Mouse (Mus musculus): ENCODE measurements around the gene Cops2. TPM values are rescaled to one million over a fixed set of nuclear protein-coding genes. Genes with fewer than 3 reads are reported as not detected.

The Cops2 gene
- polyA plus RNA-seq, 1 experiment from 2014 or later: 120 TPM

DNA sequence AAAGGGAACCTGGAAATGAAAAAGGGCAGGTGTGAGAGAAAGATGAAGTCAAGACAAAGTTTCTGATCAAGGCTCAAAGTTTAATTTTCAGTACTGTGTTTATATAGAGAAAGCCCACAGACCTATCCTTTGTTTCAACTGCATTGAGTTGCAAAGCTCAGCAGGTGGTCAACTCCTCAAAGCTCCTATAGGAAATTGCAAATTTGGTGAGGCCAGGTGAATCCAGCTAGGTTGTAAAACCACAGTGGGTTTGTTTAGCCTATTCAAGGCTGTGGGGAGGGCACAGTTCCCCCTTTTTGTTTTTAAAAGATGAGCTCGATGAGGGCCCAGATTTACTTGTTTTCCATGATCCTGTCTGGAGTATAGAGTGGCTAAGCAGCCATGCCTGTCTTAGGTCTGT is 53.1 kb downstream of the Cops2 start:
- H3K36me3 ChIP-seq (ENCODE audit: control insufficient read depth, insufficient read depth, low read length): no peaks in the 10 kb centered on the region
- H3K27ac ChIP-seq (ENCODE audit: low read depth, low read length): no peak overlapping the region
- ATAC-seq (ENCODE audit: low FRiP score): no peak
- no peak for DNase-seq (ENCODE audit: low spot score, missing footprints)
- no peaks in the 10 kb centered on the region for H3K27me3 ChIP-seq (ENCODE audit: control insufficient read depth, insufficient read depth, low read length)
- H3K9ac ChIP-seq (ENCODE audit: low read length): no peak overlapping the region
- no peak overlapping the region for H3K4me3 ChIP-seq (ENCODE audit: low read depth, low read length)
- H3K4me1 ChIP-seq (ENCODE audit: control insufficient read depth, insufficient read depth, low read length): no peaks in the 10 kb centered on the region
- H3K4me2 ChIP-seq: no peak overlapping the region
- 32% methylated on average over 1 of the region's 1 CpGs for WGBS
- H3K9me3 ChIP-seq (ENCODE audit: control insufficient read depth, low read length): no peaks in the 10 kb centered on the region

DNA sequence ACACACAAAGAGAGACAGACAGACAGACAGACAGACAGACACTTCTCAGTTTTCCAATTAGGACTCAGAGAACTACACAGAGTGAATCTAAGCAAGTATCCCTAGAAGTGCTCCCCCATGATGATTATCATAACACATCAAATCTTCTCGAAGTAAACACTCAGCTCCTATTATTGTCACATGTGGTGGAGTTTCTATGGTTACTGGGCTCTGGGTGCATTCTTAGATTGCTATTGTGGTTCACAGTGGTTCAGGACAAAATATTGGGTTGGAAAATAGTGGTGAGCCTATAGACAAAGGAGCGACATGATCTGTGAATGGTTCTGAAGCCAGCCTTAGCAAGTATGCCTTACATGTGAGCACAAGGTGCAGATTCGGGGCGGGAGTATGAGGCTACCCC is 57.0 kb downstream of the Cops2 start:
- Histone ChIP-seq H3K9ac (ENCODE audit: low read length) (no peak overlapping the region), H3K27ac (ENCODE audit: low read depth, low read length) (no peak overlapping the region), H3K4me3 (ENCODE audit: low read depth, low read length) (no peak overlapping the region), H3K27me3 (ENCODE audit: control insufficient read depth, insufficient read depth, low read length) (no peaks in the 10 kb centered on the region), H3K4me1 (ENCODE audit: control insufficient read depth, insufficient read depth, low read length) (no peaks in the 10 kb centered on the region), H3K4me2 (no peak overlapping the region), H3K36me3 (ENCODE audit: control insufficient read depth, insufficient read depth, low read length) (no peaks in the 10 kb centered on the region), H3K9me3 (ENCODE audit: control insufficient read depth, low read length) (no peaks in the 10 kb centered on the region)
- ATAC-seq (ENCODE audit: low FRiP score) (no peak), DNase-seq (ENCODE audit: low spot score, missing footprints) (no peak)
- 79% methylated on average over 4 of the region's 4 CpGs for WGBS

DNA sequence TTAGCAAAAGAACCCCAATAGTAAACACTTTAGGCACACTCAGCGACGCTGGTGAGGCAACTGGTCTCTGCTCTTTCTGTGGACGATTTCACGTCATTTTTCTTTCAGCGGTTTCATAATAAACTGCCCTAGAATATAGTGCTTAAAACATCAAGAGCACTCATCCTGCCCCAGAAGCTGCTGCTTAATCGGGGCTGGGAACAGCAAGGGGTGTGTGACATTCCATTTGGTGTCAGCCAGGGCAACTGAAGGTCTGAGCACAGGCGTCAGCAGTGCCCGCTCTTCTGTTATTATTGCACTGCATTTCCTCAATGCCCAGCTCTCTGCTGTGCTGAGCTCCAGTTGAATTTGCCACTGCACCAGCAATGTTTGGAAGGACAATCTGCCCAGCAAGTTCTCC is 57.9 kb downstream of the Cops2 start:
- WGBS: 76% methylated on average over 8 of the region's 8 CpGs
- DNase-seq (ENCODE audit: low spot score, missing footprints): no peak
- no peak overlapping the region for H3K27ac ChIP-seq (ENCODE audit: low read depth, low read length)

DNA sequence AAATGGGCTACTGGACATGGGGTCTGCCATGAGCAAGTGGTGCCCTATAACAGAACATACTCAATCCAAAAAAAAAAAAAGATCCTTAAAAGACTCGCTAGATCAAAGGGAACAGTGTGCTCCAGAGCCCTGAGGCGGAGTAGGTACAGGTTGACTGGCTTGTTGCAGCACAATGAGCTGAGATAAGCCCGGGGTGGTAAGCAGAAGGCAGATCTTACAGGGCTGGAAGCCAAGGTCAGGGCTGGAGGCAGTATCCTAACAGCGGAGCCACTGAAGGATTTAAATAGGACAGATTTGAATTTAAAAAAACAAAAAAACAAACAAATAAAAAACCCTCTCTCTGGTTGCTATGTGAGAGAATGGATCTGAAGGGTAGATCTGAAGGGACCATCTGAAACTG is 58.5 kb downstream of the Cops2 start:
- Histone ChIP-seq H3K9ac (ENCODE audit: low read length) (no peak overlapping the region), H3K4me3 (ENCODE audit: low read depth, low read length) (no peak overlapping the region), H3K4me1 (ENCODE audit: control insufficient read depth, insufficient read depth, low read length) (no peaks in the 10 kb centered on the region), H3K36me3 (ENCODE audit: control insufficient read depth, insufficient read depth, low read length) (no peaks in the 10 kb centered on the region), H3K9me3 (ENCODE audit: control insufficient read depth, low read length) (no peaks in the 10 kb centered on the region), H3K27ac (ENCODE audit: low read depth, low read length) (no peak overlapping the region), H3K4me2 (no peak overlapping the region), H3K27me3 (ENCODE audit: control insufficient read depth, insufficient read depth, low read length) (no peaks in the 10 kb centered on the region)
- ATAC-seq (ENCODE audit: low FRiP score) (no peak), DNase-seq (ENCODE audit: low spot score, missing footprints) (no peak)
- 82% methylated on average over 4 of the region's 4 CpGs for WGBS

More for the DNA sequence above, 57.9 kb downstream of the Cops2 start:
- H3K36me3 ChIP-seq (ENCODE audit: control insufficient read depth, insufficient read depth, low read length): no peaks in the 10 kb centered on the region
- no peaks in the 10 kb centered on the region for H3K27me3 ChIP-seq (ENCODE audit: control insufficient read depth, insufficient read depth, low read length)
- no peaks in the 10 kb centered on the region for H3K4me1 ChIP-seq (ENCODE audit: control insufficient read depth, insufficient read depth, low read length)
- no peak overlapping the region for H3K4me2 ChIP-seq
- no peaks in the 10 kb centered on the region for H3K9me3 ChIP-seq (ENCODE audit: control insufficient read depth, low read length)
- no peak overlapping the region for H3K9ac ChIP-seq (ENCODE audit: low read length)
- ATAC-seq (ENCODE audit: low FRiP score): no peak
- no peak overlapping the region for H3K4me3 ChIP-seq (ENCODE audit: low read depth, low read length)

DNA sequence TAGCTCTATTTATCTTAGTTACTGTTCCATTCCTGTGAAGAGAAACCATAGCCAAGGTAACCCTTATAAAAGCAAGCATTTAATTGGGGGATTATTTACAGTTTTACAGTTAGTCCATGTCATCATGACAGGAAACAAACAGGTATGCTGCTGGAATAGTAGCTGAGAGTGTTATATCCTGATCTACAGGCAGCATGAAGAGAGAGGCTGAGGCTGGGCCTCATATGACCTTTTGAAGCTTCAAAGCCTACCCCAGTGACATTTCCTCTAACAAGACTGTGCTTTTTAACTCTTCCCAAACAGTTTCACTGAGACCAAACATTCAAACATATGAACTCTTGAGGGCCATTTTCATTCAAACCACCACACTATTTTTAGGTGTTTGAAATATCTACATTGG is 61.1 kb downstream of the Cops2 start:
- H3K9me3 ChIP-seq (ENCODE audit: control insufficient read depth, low read length): no peaks in the 10 kb centered on the region
- no peak for DNase-seq (ENCODE audit: low spot score, missing footprints)
- no peak for ATAC-seq (ENCODE audit: low FRiP score)
- H3K4me3 ChIP-seq (ENCODE audit: low read depth, low read length): no peak overlapping the region
- H3K4me2 ChIP-seq: no peak overlapping the region
- no peaks in the 10 kb centered on the region for H3K36me3 ChIP-seq (ENCODE audit: control insufficient read depth, insufficient read depth, low read length)
- H3K27me3 ChIP-seq (ENCODE audit: control insufficient read depth, insufficient read depth, low read length): no peaks in the 10 kb centered on the region
- no peak overlapping the region for H3K27ac ChIP-seq (ENCODE audit: low read depth, low read length)
- H3K9ac ChIP-seq (ENCODE audit: low read length): no peak overlapping the region
- no peaks in the 10 kb centered on the region for H3K4me1 ChIP-seq (ENCODE audit: control insufficient read depth, insufficient read depth, low read length)

DNA sequence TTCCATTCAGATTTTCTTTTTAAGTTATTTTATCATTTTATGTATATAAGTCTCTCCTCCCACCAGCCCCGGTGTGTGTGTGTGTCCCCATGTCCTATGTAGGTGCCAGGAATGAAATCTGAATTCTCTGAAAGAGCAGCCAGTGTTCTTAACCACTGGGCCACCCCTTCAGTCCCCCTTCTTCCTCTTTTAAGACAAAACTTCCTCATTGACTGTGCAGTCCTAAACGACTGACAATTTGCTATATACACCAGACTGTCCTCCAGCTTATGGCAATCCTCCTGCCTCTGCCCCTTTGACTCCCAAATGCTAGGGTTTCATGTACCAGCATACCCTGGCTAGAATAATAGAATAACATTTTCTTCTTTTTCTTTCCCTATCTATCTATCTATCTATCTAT is 63.8 kb downstream of the Cops2 start:
- no peaks in the 10 kb centered on the region for H3K9me3 ChIP-seq (ENCODE audit: control insufficient read depth, low read length)
- no peak overlapping the region for H3K9ac ChIP-seq (ENCODE audit: low read length)
- H3K27ac ChIP-seq (ENCODE audit: low read depth, low read length): no peak overlapping the region
- H3K4me1 ChIP-seq (ENCODE audit: control insufficient read depth, insufficient read depth, low read length): no peaks in the 10 kb centered on the region
- no peaks in the 10 kb centered on the region for H3K36me3 ChIP-seq (ENCODE audit: control insufficient read depth, insufficient read depth, low read length)
- ATAC-seq (ENCODE audit: low FRiP score): no peak
- no peaks in the 10 kb centered on the region for H3K27me3 ChIP-seq (ENCODE audit: control insufficient read depth, insufficient read depth, low read length)
- H3K4me2 ChIP-seq: no peak overlapping the region
- DNase-seq (ENCODE audit: low spot score, missing footprints): no peak
- H3K4me3 ChIP-seq (ENCODE audit: low read depth, low read length): no peak overlapping the region
- WGBS: 88% methylated on average over 2 of the region's 2 CpGs

DNA sequence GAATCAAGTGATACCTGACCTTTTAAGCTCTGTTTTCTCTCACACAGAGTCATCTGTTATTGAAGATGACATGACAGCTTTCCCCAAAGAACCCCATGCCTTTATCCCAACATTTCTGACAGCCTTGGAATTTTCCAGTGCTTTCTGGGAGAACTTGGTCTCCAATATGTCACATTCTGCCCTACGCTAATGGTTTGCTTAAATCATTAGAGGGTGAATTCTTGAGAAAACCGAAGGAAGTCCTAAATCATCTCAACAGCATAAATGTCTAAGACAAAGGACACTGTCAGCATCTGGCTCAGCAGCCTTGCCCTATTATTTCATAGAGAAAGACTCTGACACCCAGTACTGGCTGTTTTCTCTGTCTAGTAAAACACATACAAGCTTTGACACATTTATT is 64.8 kb downstream of the Cops2 start:
- no peak overlapping the region for H3K4me3 ChIP-seq (ENCODE audit: low read depth, low read length)
- WGBS: 93% methylated on average over 2 of the region's 2 CpGs

DNA sequence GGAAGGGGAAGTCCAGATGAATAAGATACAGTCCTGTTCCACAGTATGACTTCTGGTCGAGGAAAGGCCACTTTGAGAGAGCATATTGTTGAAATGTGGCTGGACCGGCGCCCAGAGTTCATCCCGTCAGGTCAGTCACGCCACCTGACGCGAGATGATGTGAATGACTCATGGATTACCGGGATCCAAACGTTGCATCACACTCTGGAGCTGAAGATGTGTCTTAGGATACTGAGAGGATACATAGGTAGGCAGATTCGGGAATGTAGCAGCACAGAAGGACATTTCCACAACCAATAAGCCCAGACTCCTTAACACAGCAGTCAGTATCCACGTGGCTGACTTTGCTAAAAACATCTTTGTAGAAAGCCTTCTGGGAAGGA is 66.1 kb downstream of the Cops2 start:
- Histone ChIP-seq H3K27ac (ENCODE audit: low read depth, low read length) (no peak overlapping the region), H3K4me3 (ENCODE audit: low read depth, low read length) (no peak overlapping the region), H3K36me3 (ENCODE audit: control insufficient read depth, insufficient read depth, low read length) (no peaks in the 10 kb centered on the region), H3K9me3 (ENCODE audit: control insufficient read depth, low read length) (no peaks in the 10 kb centered on the region), H3K4me2 (no peak overlapping the region), H3K4me1 (ENCODE audit: control insufficient read depth, insufficient read depth, low read length) (no peaks in the 10 kb centered on the region), H3K27me3 (ENCODE audit: control insufficient read depth, insufficient read depth, low read length) (no peaks in the 10 kb centered on the region), H3K9ac (ENCODE audit: low read length) (no peak overlapping the region)
- WGBS: 90% methylated on average over 11 of the region's 11 CpGs
- ATAC-seq (ENCODE audit: low FRiP score) (no peak), DNase-seq (ENCODE audit: low spot score, missing footprints) (no peak)

More for the DNA sequence above, 64.8 kb downstream of the Cops2 start:
- Histone ChIP-seq H3K9ac (ENCODE audit: low read length) (no peak overlapping the region), H3K36me3 (ENCODE audit: control insufficient read depth, insufficient read depth, low read length) (no peaks in the 10 kb centered on the region), H3K27me3 (ENCODE audit: control insufficient read depth, insufficient read depth, low read length) (no peaks in the 10 kb centered on the region), H3K27ac (ENCODE audit: low read depth, low read length) (no peak overlapping the region), H3K9me3 (ENCODE audit: control insufficient read depth, low read length) (no peaks in the 10 kb centered on the region), H3K4me2 (no peak overlapping the region), H3K4me1 (ENCODE audit: control insufficient read depth, insufficient read depth, low read length) (no peaks in the 10 kb centered on the region)
- no peak for ATAC-seq (ENCODE audit: low FRiP score)
- DNase-seq (ENCODE audit: low spot score, missing footprints): no peak

DNA sequence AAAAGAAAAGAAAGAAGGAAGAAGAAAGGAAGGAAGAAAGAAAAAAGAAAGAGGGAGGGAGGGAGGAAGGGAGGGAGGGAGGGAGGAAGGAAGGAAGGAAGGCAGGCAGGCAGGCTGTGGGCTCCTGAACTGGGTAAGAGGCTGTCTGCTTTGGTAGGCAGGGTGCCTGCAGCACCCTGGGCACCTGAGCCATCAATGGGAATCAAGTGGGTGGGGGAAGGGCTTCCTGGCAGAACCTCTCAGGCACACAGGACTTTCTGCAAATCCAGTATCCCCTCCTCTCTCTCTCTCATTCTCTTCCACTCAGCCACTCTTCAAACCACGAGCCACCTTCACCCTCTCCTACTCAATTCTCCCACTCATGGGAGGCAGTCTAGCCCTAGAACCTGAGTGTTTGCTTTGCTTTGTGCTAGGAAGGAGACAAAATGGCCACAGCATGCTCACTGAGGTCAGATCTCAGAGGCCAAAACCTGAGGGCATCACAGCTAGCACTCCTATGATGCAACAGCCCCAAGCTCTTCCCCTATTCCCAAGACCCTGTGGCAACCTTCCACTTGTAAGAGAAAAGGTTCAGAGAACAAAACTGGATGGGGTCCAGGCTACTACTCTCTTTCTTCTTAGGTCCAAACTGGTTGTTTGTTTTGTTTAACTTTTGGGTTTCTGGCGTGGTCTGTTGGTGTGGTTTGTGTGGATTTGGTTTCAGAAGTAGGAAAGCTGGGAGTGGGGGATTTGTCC is 66.6 kb downstream of the Cops2 start:
- ATAC-seq (ENCODE audit: low FRiP score) (no peak), DNase-seq (ENCODE audit: low spot score, missing footprints) (no peak)
- WGBS: 73% methylated on average over 2 of the region's 2 CpGs
- H3K36me3 ChIP-seq (ENCODE audit: control insufficient read depth, insufficient read depth, low read length): no peaks in the 10 kb centered on the region
- H3K9ac ChIP-seq (ENCODE audit: low read length): no peak overlapping the region
- no peak overlapping the region for H3K27ac ChIP-seq (ENCODE audit: low read depth, low read length)
- H3K27me3 ChIP-seq (ENCODE audit: control insufficient read depth, insufficient read depth, low read length): no peaks in the 10 kb centered on the region
- no peak overlapping the region for H3K4me2 ChIP-seq
- no peak overlapping the region for H3K4me3 ChIP-seq (ENCODE audit: low read depth, low read length)
- no peaks in the 10 kb centered on the region for H3K4me1 ChIP-seq (ENCODE audit: control insufficient read depth, insufficient read depth, low read length)
- no peaks in the 10 kb centered on the region for H3K9me3 ChIP-seq (ENCODE audit: control insufficient read depth, low read length)
